25 mouse cellular contexts compared by ENCODE assay signal in the genomic region with DNA sequence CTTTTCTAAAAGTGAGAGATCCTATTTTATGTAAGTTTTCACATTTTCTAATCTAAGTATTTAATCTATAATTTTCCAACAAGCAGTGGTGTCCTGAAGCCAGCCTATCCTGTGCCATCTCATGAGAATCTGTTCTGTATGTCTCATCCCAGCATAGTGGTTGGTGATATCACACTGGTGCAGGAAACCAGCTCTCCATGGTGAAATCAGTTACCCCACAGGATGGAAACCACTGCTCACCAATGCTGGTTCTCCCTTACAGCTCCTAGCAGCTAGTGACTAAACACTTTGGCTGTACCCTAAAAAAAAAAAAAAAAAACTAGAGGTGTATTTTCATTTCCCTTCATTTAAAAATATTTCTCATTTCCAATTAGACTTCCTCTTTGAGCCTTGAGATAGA. TPM values are rescaled to one million over a fixed set of nuclear protein-coding genes. Genes with fewer than 3 reads are reported as not detected.
"Had no signal": no experiment of that assay in that cellular context is flagged by ENCODE, and none has a peak within 500 bp of the region (broad histone marks: within the 10 kb centered on the region; RNA-seq: fewer than 3 reads in every experiment).

No protein-coding gene starts in this region.

- H3K4me3 ChIP-seq: kidney, embryonic 15.5 days; left cerebral cortex, adult 2 months; liver, embryonic 13.5 days; neural tube, embryonic 12.5 days; neural tube, embryonic 15.5 days had no signal

- H3K27me3 ChIP-seq: neural tube, embryonic 12.5 days had no signal

- H3K36me3 ChIP-seq: kidney, embryonic 15.5 days; liver, embryonic 13.5 days; neural tube, embryonic 12.5 days; neural tube, embryonic 15.5 days had no signal

- H3K27ac ChIP-seq: left cerebral cortex, adult 2 months; liver, embryonic 13.5 days; neural tube, embryonic 12.5 days; neural tube, embryonic 15.5 days; stomach, postnatal 0 days had no signal

- H3K4me1 ChIP-seq: kidney, embryonic 15.5 days; liver, embryonic 13.5 days; neural tube, embryonic 12.5 days; neural tube, embryonic 15.5 days had no signal

- DNase-seq: kidney, postnatal 10 days; layer of hippocampus, postnatal 36 days; liver, embryonic 13.5 days; lung, adult 2 months; lung, postnatal 14 days; lung, postnatal 4 days; midbrain, embryonic 14.5 days; right cerebral cortex, adult 18-20 months; right cerebral cortex, postnatal 14 days; right cerebral cortex, postnatal 4 days; thymus, adult 2 months; thymus, postnatal 25 days had no signal

- H3K4me2 ChIP-seq: kidney, embryonic 15.5 days; liver, embryonic 13.5 days; midbrain, embryonic 11.5 days; neural tube, embryonic 12.5 days; neural tube, embryonic 15.5 days had no signal

- H3K9me3 ChIP-seq: kidney, embryonic 15.5 days; liver, embryonic 13.5 days; neural tube, embryonic 12.5 days; neural tube, embryonic 15.5 days had no signal

- H3K9ac ChIP-seq: kidney, embryonic 15.5 days; liver, embryonic 13.5 days; neural tube, embryonic 12.5 days; neural tube, embryonic 15.5 days had no signal

RNA-seq across cellular contexts. Expression of gene Alox15, which starts 20.6 kb away (rescaled TPM):
- total RNA-seq: layer of hippocampus, postnatal 10 days; layer of hippocampus, postnatal 36 days; left cerebral cortex, adult 2 months; left cerebral cortex, postnatal 10 days; megakaryocyte-erythroid progenitor cell, adult 5-6 weeks; midbrain, postnatal 0 days had no signal
- polyA plus RNA-seq: liver, adult 2 months; midbrain, embryonic 14.5 days; neural tube, embryonic 15.5 days had no signal

RNA-seq across cellular contexts. Expression of gene Alox12e, which starts 50.0 kb away (rescaled TPM):
- total RNA-seq: layer of hippocampus, postnatal 10 days; layer of hippocampus, postnatal 36 days; liver, adult 2 months; megakaryocyte-erythroid progenitor cell, adult 5-6 weeks had no signal
- polyA plus RNA-seq: kidney, embryonic 15.5 days; limb, embryonic 11.5 days; liver, adult 2 months; midbrain, embryonic 11.5 days; midbrain, embryonic 14.5 days; neural tube, embryonic 12.5 days; neural tube, embryonic 15.5 days; stomach, embryonic 14.5 days had no signal
